Mouse (Mus musculus): ENCODE data around the gene Dpy19l2. TPM values are rescaled to one million over a fixed set of nuclear protein-coding genes. Genes with fewer than 3 reads are reported as not detected.

Dpy19l2 gene
- total and polyA plus RNA-seq, 3 experiments = not detected

- no peaks in the 10 kb centered on the region for H3K79me2 ChIP-seq (ENCODE audit: control insufficient read depth, insufficient read depth, low read length, poor library complexity)
- H3K27me3 ChIP-seq (ENCODE audit: control insufficient read depth in 1 of 2, insufficient read depth in 2 of 2, low read length in 2 of 2) = no peaks in the 10 kb centered on the region
- TF ChIP-seq KAT2A (conservative IDR thresholded peaks at IDR 0.05; ENCODE audit: low read depth, low read length) (no peak), GATA1 (IDR thresholded peaks at IDR 0.05; ENCODE audit: low read depth, low read length) (no peak), CTCF (IDR thresholded peaks at IDR 0.05 in 2 of 3, conservative IDR thresholded peaks at IDR 0.05 in 1 of 3; ENCODE audit: control insufficient read depth in 1 of 3, insufficient read depth in 1 of 3, low read depth in 2 of 3, low read length in 3 of 3, poor library complexity in 1 of 3, severe bottlenecking in 1 of 3) (no peak), UBTF (IDR thresholded peaks at IDR 0.05; ENCODE audit: borderline replicate concordance, insufficient read depth, low read depth, low read length) (no peak), MAFK (IDR thresholded peaks at IDR 0.05; ENCODE audit: borderline replicate concordance, low read depth, low read length) (no peak), MEF2A (IDR thresholded peaks at IDR 0.05; ENCODE audit: extremely low read depth, insufficient replicate concordance, low read depth, low read length, poor library complexity, severe bottlenecking) (no peak), MAZ (IDR thresholded peaks at IDR 0.05; ENCODE audit: low read depth, low read length) (no peak), NRF1 (IDR thresholded peaks at IDR 0.05; ENCODE audit: insufficient read depth, low read depth, low read length, poor library complexity, severe bottlenecking) (no peak), POLR2A (IDR thresholded peaks at IDR 0.05; ENCODE audit: control insufficient read depth in 1 of 2, insufficient read depth in 1 of 2, low read depth in 1 of 2, low read length in 2 of 2, poor library complexity in 1 of 2) (no peak), ZC3H11A (IDR thresholded peaks at IDR 0.05; ENCODE audit: low read depth, low read length) (no peak), MAX (IDR thresholded peaks at IDR 0.05; ENCODE audit: low read length) (no peak), RAD21 (IDR thresholded peaks at IDR 0.05; ENCODE audit: low read depth, low read length) (no peak), USF2 (IDR thresholded peaks at IDR 0.05; ENCODE audit: borderline replicate concordance in 1 of 2, insufficient read depth in 1 of 2, low read depth in 1 of 2, low read length in 2 of 2) (no peak)
- H3K27ac ChIP-seq (ENCODE audit: control insufficient read depth, low read depth, low read length) = no peak overlapping the region
- H3K4me3 ChIP-seq (ENCODE audit: control insufficient read depth in 1 of 2, insufficient read depth in 1 of 2, low read depth in 2 of 2, low read length in 2 of 2) = no peak overlapping the region
- DNase-seq (ENCODE audit: low read depth, low spot score) = no peak
- H3K36me3 ChIP-seq (ENCODE audit: control insufficient read depth in 1 of 2, insufficient read depth in 2 of 2, low read length in 2 of 2) = peaks cover 0 to 8% of the 10 kb centered on the region in 2 experiments; a peak in 2 of 4 replicates
- H3K9me3 ChIP-seq (replicated peaks; ENCODE audit: insufficient read depth, low read length) = no peaks in the 10 kb centered on the region
- H3K4me1 ChIP-seq (ENCODE audit: control insufficient read depth in 1 of 2, insufficient read depth in 2 of 2, low read length in 2 of 2) = peaks cover 0 to 5% of the 10 kb centered on the region in 2 experiments; a peak in 2 of 4 replicates
- H3K9ac ChIP-seq (ENCODE audit: control insufficient read depth, low read depth, low read length, poor library complexity, severe bottlenecking) = no peak overlapping the region
Observed at GRCm38 (mm10) chr9:24508880-24509279, 187.2 kb downstream of the Dpy19l2 start.

Other genes with a start within 250 kb of the Dpy19l2 start
- gene Dpy19l1, start 193.2 kb downstream of the Dpy19l2 start, total RNA-seq (2012; rRNA removed) = 35.3 TPM in 2 replicates
- gene Dpy19l1, start 193.2 kb downstream of the Dpy19l2 start, polyA plus RNA-seq (2012; ENCODE audit: insufficient read depth in 1 of 2, insufficient read length in 2 of 2, low read depth in 1 of 2, low replicate concordance in 2 of 2, missing spikeins in 1 of 2) = 10 to 100 TPM; 26.9 to 71.6 TPM
- not detected in 2 replicates for gene Cypt4, start 71.1 kb downstream of the Dpy19l2 start, total RNA-seq (2012; rRNA removed)
- gene Cypt4, start 71.1 kb downstream of the Dpy19l2 start, polyA plus RNA-seq (2012; ENCODE audit: insufficient read depth in 1 of 2, insufficient read length in 2 of 2, low read depth in 1 of 2, low replicate concordance in 2 of 2, missing spikeins in 1 of 2) = not detected
- gene Tbx20, start 78.0 kb upstream of the Dpy19l2 start, total RNA-seq (2012; rRNA removed) = not detected in 2 replicates
- not detected for gene Tbx20, start 78.0 kb upstream of the Dpy19l2 start, polyA plus RNA-seq (2012; ENCODE audit: insufficient read depth in 1 of 2, insufficient read length in 2 of 2, low read depth in 1 of 2, low replicate concordance in 2 of 2, missing spikeins in 1 of 2)

Data from MEL (cell line).